Mouse (Mus musculus) midbrain, embryonic 12.5 days (tissue): ENCODE data around the gene Dynll2. TPM values are rescaled to one million over a fixed set of nuclear protein-coding genes. Genes with fewer than 3 reads are reported as not detected.

Experiments
- ATAC-seq: fragments of 200-750 bp; cut with Nextera tagmentation; 2 replicates; pipeline ENCODE4 v1.8.0; 2017; ENCODE audit warnings: low read depth, moderate TSS enrichment, moderate library complexity; ENCODE audit not compliant: low FRiP score
- H3K27ac ChIP-seq: fragments of 300-500 bp; sonication (generic); replicated peaks from 2 replicates; pipeline ENCODE4 v1.5.1; 2016; ENCODE audit warnings: mild to moderate bottlenecking
- H3K27me3 ChIP-seq: fragments of 300-500 bp; sonication (generic); 2 replicates; pipeline ENCODE4 v1.6.1; 2016; ENCODE audit warnings: mild to moderate bottlenecking
- H3K36me3 ChIP-seq: fragments of 300-500 bp; sonication (generic); 2 replicates; pipeline ENCODE4 v1.6.1; 2016
- H3K4me1 ChIP-seq: fragments of 300-500 bp; sonication (generic); 2 replicates; pipeline ENCODE4 v1.6.1; 2016
- H3K4me2 ChIP-seq: fragments of 300-500 bp; sonication (generic); replicated peaks from 2 replicates; pipeline ENCODE4 v1.6.1; 2016; ENCODE audit warnings: mild to moderate bottlenecking, moderate library complexity
- H3K4me3 ChIP-seq: fragments of 300-500 bp; sonication (generic); 2 replicates; pipeline ENCODE4 v1.5.1; 2016; ENCODE audit warnings: mild to moderate bottlenecking
- H3K9ac ChIP-seq: fragments of 300-500 bp; sonication (generic); replicated peaks from 2 replicates; pipeline ENCODE4 v1.6.1; 2016; ENCODE audit warnings: mild to moderate bottlenecking, moderate library complexity
- H3K9me3 ChIP-seq: fragments of 300-500 bp; sonication (generic); 2 replicates; pipeline ENCODE4 v1.6.1; 2016; ENCODE audit warnings: mild to moderate bottlenecking
- WGBS: fragments of 180-500 bp; shearing (Covaris S2); methylation state at CpG from one replicate; pipeline ENCODE4 v1.1.7; 2016; 5-methylcytosine and 5-hydroxymethylcytosine counted together
- polyA plus RNA-seq: library from polyadenylated mRNA; unstranded; fragments of >200 nt; fragmentation: Nextera tagmentation; extraction: Ambion mirVana; gene quantifications from 2 replicates; pipeline ENCODE4 v1.2.1, GENCODE M21; 2016

Dynll2 gene
- 38.1 and 40.8 TPM in 2 replicates for polyA plus RNA-seq

GRCm38 (mm10) chr11:87986831-87987793 lies at the start of gene Dynll2:
Dynll2 (minus strand) TSS chr11:87987533.
- under 1% methylated on average over 87 of the region's 107 CpGs for WGBS
- H3K27ac ChIP-seq = peak within 1 kb of the TSS; percentile 98
- peaks cover 17% of the 10 kb centered on the region for H3K36me3 ChIP-seq
- peak; percentile 96 for ATAC-seq
- H3K9me3 ChIP-seq = no peaks in the 10 kb centered on the region
- H3K4me1 ChIP-seq = peaks cover 35% of the 10 kb centered on the region
- H3K9ac ChIP-seq = peak within 1 kb of the TSS; percentile 96
- H3K4me3 ChIP-seq = peak within 1 kb of the TSS; percentile 89
- peak within 1 kb of the TSS; percentile 93 for H3K4me2 ChIP-seq
- H3K27me3 ChIP-seq = no peaks in the 10 kb centered on the region

GRCm38 (mm10) chr11:88036761-88037251 lies 49.5 kb upstream of the Dynll2 start:
- H3K4me1 ChIP-seq = no peaks in the 10 kb centered on the region
- H3K4me3 ChIP-seq = no peak overlapping the region
- no peak overlapping the region for H3K27ac ChIP-seq
- no peaks in the 10 kb centered on the region for H3K9me3 ChIP-seq
- no peaks in the 10 kb centered on the region for H3K27me3 ChIP-seq
- no peak overlapping the region for H3K9ac ChIP-seq
- no peak overlapping the region for H3K4me2 ChIP-seq
- WGBS = 84% methylated on average over 10 of the region's 10 CpGs
- peaks cover 13% of the 10 kb centered on the region; the same call in 1 of the 2 replicates for H3K36me3 ChIP-seq
- ATAC-seq = no peak

- ATAC-seq = no peak
- Histone ChIP-seq H3K4me1 (no peaks in the 10 kb centered on the region), H3K4me2 (no peak overlapping the region), H3K9me3 (no peaks in the 10 kb centered on the region), H3K27me3 (no peaks in the 10 kb centered on the region), H3K4me3 (no peak overlapping the region), H3K27ac (no peak overlapping the region), H3K36me3 (peaks cover 13% of the 10 kb centered on the region; the same call in 1 of the 2 replicates), H3K9ac (no peak overlapping the region)
- WGBS = 69% methylated on average over 7 of the region's 7 CpGs
Measured at GRCm38 (mm10) chr11:88035970-88036369, 48.6 kb upstream of the Dynll2 start.

GRCm38 (mm10) chr11:88031753-88032152 lies 44.4 kb upstream of the Dynll2 start:
- H3K9ac ChIP-seq = no peak overlapping the region
- WGBS = 94% methylated on average over 5 of the region's 5 CpGs
- H3K4me1 ChIP-seq = peaks cover 19% of the 10 kb centered on the region
- H3K9me3 ChIP-seq = no peaks in the 10 kb centered on the region
- H3K27me3 ChIP-seq = no peaks in the 10 kb centered on the region
- H3K4me3 ChIP-seq = no peak overlapping the region
- peaks cover 13% of the 10 kb centered on the region; the same call in 1 of the 2 replicates for H3K36me3 ChIP-seq
- ATAC-seq = no peak
- no peak overlapping the region for H3K27ac ChIP-seq
- no peak overlapping the region for H3K4me2 ChIP-seq

- H3K4me2 ChIP-seq = no peak overlapping the region
Measured at GRCm38 (mm10) chr11:88030836-88031235, 43.5 kb upstream of the Dynll2 start.

GRCm38 (mm10) chr11:88030219-88030618 lies 42.9 kb upstream of the Dynll2 start:
- Histone ChIP-seq H3K4me3 (no peak overlapping the region), H3K4me1 (peaks cover 19% of the 10 kb centered on the region), H3K36me3 (peaks cover 9% of the 10 kb centered on the region; the same call in 1 of the 2 replicates), H3K9ac (no peak overlapping the region), H3K4me2 (no peak overlapping the region), H3K27me3 (no peaks in the 10 kb centered on the region), H3K9me3 (no peaks in the 10 kb centered on the region), H3K27ac (no peak overlapping the region)
- WGBS = 93% methylated on average over 7 of the region's 7 CpGs
- no peak for ATAC-seq

More at GRCm38 (mm10) chr11:88030836-88031235, 43.5 kb upstream of the Dynll2 start:
- no peak overlapping the region for H3K4me3 ChIP-seq
- no peak overlapping the region for H3K27ac ChIP-seq
- 91% methylated on average over 2 of the region's 2 CpGs for WGBS
- peaks cover 13% of the 10 kb centered on the region; the same call in 1 of the 2 replicates for H3K36me3 ChIP-seq
- no peak overlapping the region for H3K9ac ChIP-seq
- H3K4me1 ChIP-seq = peaks cover 19% of the 10 kb centered on the region
- H3K9me3 ChIP-seq = no peaks in the 10 kb centered on the region
- no peak for ATAC-seq
- H3K27me3 ChIP-seq = no peaks in the 10 kb centered on the region

- H3K27me3 ChIP-seq = no peaks in the 10 kb centered on the region
- no peak overlapping the region for H3K4me3 ChIP-seq
- no peaks in the 10 kb centered on the region for H3K9me3 ChIP-seq
- H3K4me1 ChIP-seq = peaks cover 19% of the 10 kb centered on the region
- H3K9ac ChIP-seq = 0 out of 2 replicates have a peak overlapping the region, but pooled peaks have one; percentile 20
- H3K27ac ChIP-seq = peak overlapping the region; percentile 42
- no peak overlapping the region for H3K4me2 ChIP-seq
- no peak for ATAC-seq
- 8% methylated on average over 16 of the region's 16 CpGs for WGBS
- H3K36me3 ChIP-seq = no peaks in the 10 kb centered on the region
Measured at GRCm38 (mm10) chr11:88028193-88028684, 40.9 kb upstream of the Dynll2 start.

- 54% methylated on average over 9 of the region's 9 CpGs for WGBS
- H3K9ac ChIP-seq = no peak overlapping the region
- no peak for ATAC-seq
- H3K4me2 ChIP-seq = no peak overlapping the region
- H3K27ac ChIP-seq = peak overlapping the region; percentile 42; the same call in 1 of the 2 replicates
- no peak overlapping the region for H3K4me3 ChIP-seq
- H3K9me3 ChIP-seq = no peaks in the 10 kb centered on the region
- H3K4me1 ChIP-seq = peaks cover 19% of the 10 kb centered on the region
- no peaks in the 10 kb centered on the region for H3K27me3 ChIP-seq
- H3K36me3 ChIP-seq = no peaks in the 10 kb centered on the region
Measured at GRCm38 (mm10) chr11:88027391-88028035, 40.2 kb upstream of the Dynll2 start.

- Histone ChIP-seq H3K9ac (no peak overlapping the region), H3K9me3 (no peaks in the 10 kb centered on the region), H3K4me3 (no peak overlapping the region), H3K27ac (no peak overlapping the region), H3K4me2 (no peak overlapping the region), H3K4me1 (peaks cover 17% of the 10 kb centered on the region), H3K27me3 (no peaks in the 10 kb centered on the region), H3K36me3 (no peaks in the 10 kb centered on the region)
- no peak for ATAC-seq
- WGBS = 94% methylated on average over 2 of the region's 2 CpGs
Measured at GRCm38 (mm10) chr11:88023933-88024332, 36.6 kb upstream of the Dynll2 start.

GRCm38 (mm10) chr11:88015795-88016194 lies 28.5 kb upstream of the Dynll2 start:
- Histone ChIP-seq H3K4me1 (no peaks in the 10 kb centered on the region), H3K4me3 (no peak overlapping the region), H3K27me3 (no peaks in the 10 kb centered on the region), H3K4me2 (no peak overlapping the region), H3K9me3 (no peaks in the 10 kb centered on the region), H3K27ac (no peak overlapping the region), H3K9ac (no peak overlapping the region), H3K36me3 (no peaks in the 10 kb centered on the region)
- 92% methylated on average over 6 of the region's 6 CpGs for WGBS
- no peak for ATAC-seq

- WGBS = 86% methylated on average over 11 of the region's 11 CpGs
- no peak overlapping the region for H3K27ac ChIP-seq
- H3K4me3 ChIP-seq = no peak overlapping the region
- no peak for ATAC-seq
- H3K4me1 ChIP-seq = peaks cover under 1% of the 10 kb centered on the region; the same call in 1 of the 2 replicates
- no peak overlapping the region for H3K4me2 ChIP-seq
- H3K36me3 ChIP-seq = no peaks in the 10 kb centered on the region
- no peaks in the 10 kb centered on the region for H3K9me3 ChIP-seq
- no peaks in the 10 kb centered on the region for H3K27me3 ChIP-seq
- H3K9ac ChIP-seq = no peak overlapping the region
Measured at GRCm38 (mm10) chr11:88015161-88015560, 27.8 kb upstream of the Dynll2 start.
